Mouse (Mus musculus): ENCODE measurements around the gene Fam19a5.
A peak's percentile ranks its signal among the peaks of the same experiment; 100 is the strongest.

Gene Fam19a5

GRCm38 (mm10) chr15:87597149-87597548, 53.0 kb downstream of the Fam19a5 start:
- DNase-seq (ENCODE audit: low spot score) = no peak

GRCm38 (mm10) chr15:87597766-87598165, 53.7 kb downstream of the Fam19a5 start:
- no peak for DNase-seq (ENCODE audit: low spot score)

- DNase-seq (ENCODE audit: low spot score) = no peak
Observed at GRCm38 (mm10) chr15:87598636-87599035, 54.5 kb downstream of the Fam19a5 start.

GRCm38 (mm10) chr15:87603316-87603715, 59.2 kb downstream of the Fam19a5 start:
- DNase-seq (ENCODE audit: low spot score) = no peak

- DNase-seq (ENCODE audit: low spot score) = no peak
Observed at GRCm38 (mm10) chr15:87605504-87606280, 61.6 kb downstream of the Fam19a5 start.

- DNase-seq (ENCODE audit: low spot score) = no peak
Observed at GRCm38 (mm10) chr15:87606702-87607101, 62.6 kb downstream of the Fam19a5 start.

- no peak for DNase-seq (ENCODE audit: low spot score)
Observed at GRCm38 (mm10) chr15:87609236-87609635, 65.1 kb downstream of the Fam19a5 start.

- DNase-seq (ENCODE audit: low spot score) = peak; percentile 72
Observed at GRCm38 (mm10) chr15:87623966-87624609, 80.0 kb downstream of the Fam19a5 start.

GRCm38 (mm10) chr15:87624610-87625091, 80.6 kb downstream of the Fam19a5 start:
- no peak for DNase-seq (ENCODE audit: low spot score)

- DNase-seq (ENCODE audit: low spot score) = peak; percentile 56
Observed at GRCm38 (mm10) chr15:87625236-87626023, 81.3 kb downstream of the Fam19a5 start.

- no peak for DNase-seq (ENCODE audit: low spot score)
Observed at GRCm38 (mm10) chr15:87635272-87635671, 91.2 kb downstream of the Fam19a5 start.

- DNase-seq (ENCODE audit: low spot score) = no peak
Observed at GRCm38 (mm10) chr15:87636407-87636806, 92.3 kb downstream of the Fam19a5 start.

GRCm38 (mm10) chr15:87637234-87637633, 93.1 kb downstream of the Fam19a5 start:
- DNase-seq (ENCODE audit: low spot score) = no peak

GRCm38 (mm10) chr15:87638270-87638669, 94.2 kb downstream of the Fam19a5 start:
- DNase-seq (ENCODE audit: low spot score) = no peak

GRCm38 (mm10) chr15:87646313-87647061, 102.4 kb downstream of the Fam19a5 start:
- DNase-seq (ENCODE audit: low spot score) = no peak

- DNase-seq (ENCODE audit: low spot score) = no peak
Observed at GRCm38 (mm10) chr15:87649651-87650050, 105.6 kb downstream of the Fam19a5 start.

GRCm38 (mm10) chr15:87654551-87654950, 110.5 kb downstream of the Fam19a5 start:
- DNase-seq (ENCODE audit: low spot score) = no peak

GRCm38 (mm10) chr15:87656496-87657155, 112.5 kb downstream of the Fam19a5 start:
- DNase-seq (ENCODE audit: low spot score) = no peak

GRCm38 (mm10) chr15:87659729-87660128, 115.6 kb downstream of the Fam19a5 start:
- no peak for DNase-seq (ENCODE audit: low spot score)

GRCm38 (mm10) chr15:87661954-87662353, 117.9 kb downstream of the Fam19a5 start:
- DNase-seq (ENCODE audit: low spot score) = no peak

- no peak for DNase-seq (ENCODE audit: low spot score)
Observed at GRCm38 (mm10) chr15:87666041-87666750, 122.1 kb downstream of the Fam19a5 start.

Measured in yolk sac, embryonic 10.5 days (tissue).